Mouse (Mus musculus) midbrain, postnatal 0 days (tissue): ENCODE measurements at regions not wholly inside any gene's neighbourhood (a gene's known extent, or its start where the extent isn't known, plus 50 kb on each side); places are given as distances from the start of the nearest gene placed in this dataset.

Experiments
- ATAC-seq: fragments of 200-750 bp; cut with Nextera tagmentation; 2 replicates; pipeline ENCODE4 v1.8.0; 2017; ENCODE audit warnings: moderate number of reproducible peaks, mild to moderate bottlenecking, moderate TSS enrichment, moderate library complexity; ENCODE audit not compliant: low FRiP score
- DNase-seq: peaks from one replicate; pipeline ENCODE4 v3.0.0-alpha.2; 2015; ENCODE audit warnings: low spot score
- H3K27ac ChIP-seq: fragments of 300-500 bp; sonication (generic); 2 replicates; pipeline ENCODE4 v1.5.1; 2014; ENCODE audit warnings: low read depth, mild to moderate bottlenecking, low read length, mixed read lengths
- H3K27me3 ChIP-seq: fragments of 300-500 bp; sonication (generic); 2 replicates; pipeline ENCODE4 v1.6.1; 2014; ENCODE audit warnings: low read length, control low read depth, mixed read lengths; ENCODE audit not compliant: insufficient read depth
- H3K36me3 ChIP-seq: fragments of 300-500 bp; sonication (generic); 2 replicates; pipeline ENCODE4 v1.6.1; 2014; ENCODE audit warnings: low read length, control low read depth, mixed read lengths; ENCODE audit not compliant: insufficient read depth
- H3K4me1 ChIP-seq: fragments of 300-500 bp; sonication (generic); 2 replicates; pipeline ENCODE4 v1.6.1; 2014; ENCODE audit warnings: mild to moderate bottlenecking, control low read depth, antibody characterized with exemption, low read length, mixed read lengths; ENCODE audit not compliant: insufficient read depth
- H3K4me2 ChIP-seq: fragments of 300-500 bp; sonication (generic); 2 replicates; pipeline ENCODE4 v1.6.1; 2014; ENCODE audit warnings: low read depth, mild to moderate bottlenecking, low read length, mixed read lengths; ENCODE audit not compliant: poor library complexity, severe bottlenecking
- H3K4me3 ChIP-seq: fragments of 300-500 bp; sonication (generic); 2 replicates; pipeline ENCODE4 v1.5.1; 2014; ENCODE audit warnings: low read depth, mild to moderate bottlenecking, low read length, moderate library complexity
- H3K9ac ChIP-seq: fragments of 300-500 bp; sonication (generic); replicated peaks from 2 replicates; pipeline ENCODE4 v1.6.1; 2014; ENCODE audit warnings: mild to moderate bottlenecking, low read length, moderate library complexity, mixed read lengths; ENCODE audit not compliant: poor library complexity, severe bottlenecking
- H3K9me3 ChIP-seq: fragments of 300-500 bp; sonication (generic); 2 replicates; pipeline ENCODE4 v1.6.1; 2016; ENCODE audit warnings: low read length, control low read depth
- CTCF ChIP-seq: IDR thresholded peaks from 2 replicates; pipeline ENCODE4 v1.5.1; 2016; ENCODE audit warnings: antibody characterized with exemption, mild to moderate bottlenecking
- WGBS: fragments of 180-500 bp; shearing (Covaris S2); extraction: QIAGEN DNeasy Blood & Tissue Kit; methylation state at CpG from one replicate; pipeline ENCODE4 v1.1.7; 2014; 5-methylcytosine and 5-hydroxymethylcytosine counted together

DNA sequence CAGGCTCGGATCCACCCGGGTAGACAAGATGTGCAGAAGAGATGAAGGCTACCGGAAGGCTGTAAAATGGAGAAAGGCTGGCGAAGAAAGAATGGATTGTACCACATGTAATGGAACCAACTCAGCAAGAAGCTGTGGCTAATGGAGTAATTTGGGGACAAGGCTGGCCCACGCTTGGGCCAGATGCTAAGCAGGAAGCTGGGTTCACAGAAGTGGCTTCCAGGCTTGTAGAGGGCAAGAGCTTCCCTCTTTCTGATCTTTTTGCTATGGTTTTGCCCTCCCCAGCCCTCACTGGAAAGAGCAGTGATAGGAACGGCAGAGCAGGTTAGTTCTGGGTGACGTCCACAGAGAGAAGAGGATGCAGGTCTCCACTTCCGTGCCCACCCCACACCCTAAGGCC is 117.7 kb upstream of the Egr2 start:
- no peak for TF ChIP-seq CTCF
- Histone ChIP-seq H3K9ac (no peak overlapping the region), H3K36me3 (no peaks in the 10 kb centered on the region), H3K4me1 (no peaks in the 10 kb centered on the region), H3K4me3 (no peak overlapping the region), H3K27ac (no peak overlapping the region), H3K9me3 (no peaks in the 10 kb centered on the region), H3K4me2 (no peak overlapping the region), H3K27me3 (no peaks in the 10 kb centered on the region)
- ATAC-seq (no peak), DNase-seq (no peak)
- 95% methylated on average over 8 of the region's 8 CpGs for WGBS

DNA sequence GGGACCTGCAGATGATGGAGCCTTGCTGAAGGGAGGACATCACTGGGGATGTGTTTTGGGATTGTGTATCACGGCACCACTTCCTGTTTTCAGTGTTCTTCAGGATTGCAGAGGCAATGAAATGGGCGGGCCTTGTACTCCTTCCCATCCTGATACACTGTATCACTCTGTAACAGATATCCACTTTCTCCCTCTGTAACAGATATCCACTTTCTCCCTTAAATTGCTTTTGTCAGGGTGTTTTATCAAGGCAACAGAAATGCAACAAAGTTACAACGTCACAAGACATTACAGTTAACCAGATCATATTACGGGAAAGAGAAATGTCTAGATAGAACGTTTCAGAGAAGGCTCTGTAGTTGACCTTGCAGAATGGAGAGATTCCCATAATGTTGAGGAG is 114.5 kb upstream of the Egr2 start:
- no peak for TF ChIP-seq CTCF
- H3K4me1 ChIP-seq, result no peaks in the 10 kb centered on the region
- H3K4me2 ChIP-seq, result no peak overlapping the region
- no peak overlapping the region for H3K9ac ChIP-seq
- no peaks in the 10 kb centered on the region for H3K9me3 ChIP-seq
- no peaks in the 10 kb centered on the region for H3K27me3 ChIP-seq
- DNase-seq, result no peak
- no peaks in the 10 kb centered on the region for H3K36me3 ChIP-seq
- 93% methylated on average over 5 of the region's 5 CpGs for WGBS
- H3K27ac ChIP-seq, result no peak overlapping the region
- ATAC-seq, result no peak
- no peak overlapping the region for H3K4me3 ChIP-seq

- Histone ChIP-seq H3K27me3 (no peaks in the 10 kb centered on the region), H3K9me3 (no peaks in the 10 kb centered on the region), H3K4me3 (no peak overlapping the region), H3K27ac (no peak overlapping the region), H3K36me3 (no peaks in the 10 kb centered on the region), H3K9ac (no peak overlapping the region), H3K4me2 (no peak overlapping the region), H3K4me1 (no peaks in the 10 kb centered on the region)
- TF ChIP-seq CTCF, result no peak
- ATAC-seq (no peak), DNase-seq (no peak)
- 98% methylated on average over 6 of the region's 6 CpGs for WGBS
These were observed 109.9 kb upstream of the Egr2 start for GRCm38 (mm10) chr10:67425407-67425806.

GRCm38 (mm10) chr10:67427220-67427619 is 108.1 kb upstream of the Egr2 start:
- no peaks in the 10 kb centered on the region for H3K4me1 ChIP-seq
- no peak overlapping the region for H3K9ac ChIP-seq
- ATAC-seq, result no peak
- H3K27me3 ChIP-seq, result no peaks in the 10 kb centered on the region
- H3K27ac ChIP-seq, result no peak overlapping the region
- no peak overlapping the region for H3K4me3 ChIP-seq
- H3K36me3 ChIP-seq, result no peaks in the 10 kb centered on the region
- WGBS, result 20% methylated on average over 10 of the region's 10 CpGs
- no peak for TF ChIP-seq CTCF
- DNase-seq, result no peak
- H3K9me3 ChIP-seq, result no peaks in the 10 kb centered on the region
- H3K4me2 ChIP-seq, result no peak overlapping the region

DNA sequence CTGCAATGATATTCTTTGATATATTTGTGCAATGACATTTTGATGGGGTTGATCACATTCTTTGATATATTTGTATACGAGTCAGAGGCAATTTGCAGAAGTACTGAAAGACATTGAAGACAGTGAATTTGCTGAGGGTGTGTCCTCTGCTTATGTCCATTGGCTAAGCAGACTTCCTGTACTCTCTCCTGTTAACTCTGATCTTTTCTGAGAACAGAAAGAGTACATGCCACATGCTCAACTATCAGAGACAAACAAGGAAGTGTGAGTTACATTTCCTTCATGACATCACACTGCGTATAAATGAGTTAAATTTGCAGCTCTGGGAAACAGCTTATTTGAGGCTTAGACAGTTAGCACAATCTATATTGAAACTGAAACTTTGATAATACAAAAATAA is 104.5 kb upstream of the Egr2 start:
- 90% methylated on average over 2 of the region's 2 CpGs for WGBS
- Histone ChIP-seq H3K27me3 (no peaks in the 10 kb centered on the region), H3K4me3 (no peak overlapping the region), H3K9me3 (no peaks in the 10 kb centered on the region), H3K4me1 (no peaks in the 10 kb centered on the region), H3K4me2 (no peak overlapping the region), H3K36me3 (no peaks in the 10 kb centered on the region), H3K27ac (no peak overlapping the region), H3K9ac (no peak overlapping the region)
- no peak for TF ChIP-seq CTCF
- ATAC-seq (no peak), DNase-seq (no peak)

GRCm38 (mm10) chr10:67439042-67439635 is 96.1 kb upstream of the Egr2 start:
- Histone ChIP-seq H3K4me2 (no peak overlapping the region), H3K36me3 (no peaks in the 10 kb centered on the region), H3K9ac (no peak overlapping the region), H3K9me3 (no peaks in the 10 kb centered on the region), H3K27me3 (no peaks in the 10 kb centered on the region), H3K4me3 (no peak overlapping the region), H3K27ac (no peak overlapping the region), H3K4me1 (no peaks in the 10 kb centered on the region)
- no peak for ATAC-seq
- DNase-seq, result no peak
- TF ChIP-seq CTCF, result no peak
- 91% methylated on average over 15 of the region's 15 CpGs for WGBS
